Comparison of ENCODE assay signal across 10 mouse cellular contexts in genomic region chr8:128652399-128653109, GRCm38 (mm10). TPM values are rescaled to one million over a fixed set of nuclear protein-coding genes. Genes with fewer than 3 reads are reported as not detected.
DNase-seq lines count a peak whose midpoint lies in the region; ATAC-seq lines count a peak whose summit lies in the region.
"Had no signal": no experiment of that assay in that cellular context is flagged by ENCODE, and none has a peak within 500 bp of the region (broad histone marks: within the 10 kb centered on the region; RNA-seq: fewer than 3 reads in every experiment).

No protein-coding gene starts in this region.

- H3K4me1 ChIP-seq in liver, embryonic 11.5 days (replicated peaks; ENCODE audit: control insufficient read depth, insufficient read depth, low read length): peaks cover 8% of the 10 kb centered on the region

- H3K27ac ChIP-seq in liver, embryonic 11.5 days (ENCODE audit: low read depth, low read length): no peak overlapping the region

- H3K27me3 ChIP-seq in liver, embryonic 11.5 days (replicated peaks; ENCODE audit: control insufficient read depth, insufficient read depth, low read length): no peaks in the 10 kb centered on the region
- H3K27me3 ChIP-seq: liver, embryonic 15.5 days; stomach, embryonic 15.5 days had no signal

- 49% methylated on average over 6 of the region's 6 CpGs for WGBS in liver, embryonic 11.5 days

- H3K4me2 ChIP-seq in liver, embryonic 11.5 days: no peak overlapping the region
- H3K4me2 ChIP-seq: liver, embryonic 15.5 days; stomach, embryonic 15.5 days had no signal

- H3K4me3 ChIP-seq in liver, embryonic 11.5 days (ENCODE audit: low read depth, low read length): no peak overlapping the region
- H3K4me3 ChIP-seq: liver, embryonic 15.5 days; stomach, embryonic 15.5 days had no signal

- no peak overlapping the region for H3K9ac ChIP-seq in liver, embryonic 11.5 days (ENCODE audit: low read depth, low read length)
- H3K9ac ChIP-seq: liver, embryonic 15.5 days; stomach, embryonic 15.5 days had no signal

- no peak for ATAC-seq in liver, embryonic 11.5 days (replicated peaks; ENCODE audit: low FRiP score)

- peak; percentile 19 for DNase-seq in cerebellum, adult 11 months
- no peak for DNase-seq in cerebellum, adult 11-12 months
- DNase-seq in liver: peak; percentile 25
- DNase-seq in liver, embryonic 11.5 days (ENCODE audit: low spot score): no peak
- DNase-seq in c-Kit-positive CD71-negative TER-119-negative erythroid progenitor cells, embryonic 14.5 days (ENCODE audit: low read depth): peak; percentile 51
- DNase-seq in induced T-regulatory cell, adult 2 months (ENCODE audit: low read depth): peak; percentile 59
- peak; percentile 86 for DNase-seq in lung, postnatal 36 days
- DNase-seq in yolk sac, embryonic 10.5 days (ENCODE audit: low spot score): peak; percentile 26

- H3K36me3 ChIP-seq in liver, embryonic 11.5 days (ENCODE audit: control insufficient read depth, insufficient read depth, low read length): no peaks in the 10 kb centered on the region
- H3K36me3 ChIP-seq: liver, embryonic 15.5 days; stomach, embryonic 15.5 days had no signal

- H3K9me3 ChIP-seq in liver, embryonic 11.5 days (ENCODE audit: control insufficient read depth, low read length): no peaks in the 10 kb centered on the region
- H3K9me3 ChIP-seq: liver, embryonic 15.5 days; stomach, embryonic 15.5 days had no signal

RNA-seq across cellular contexts. Expression of gene Itgb1, which starts 32.9 kb away (rescaled TPM):
- 194 and 220 TPM in 2 replicates for polyA plus RNA-seq in liver, embryonic 11.5 days (2014; fragmentation: Nextera tagmentation; extraction: Ambion mirVana)

Comparison
In these comparisons a context has a peak if more than half of its experiments do, and no peak if none do; other contexts are left out.
1. DNase-seq: peak in cerebellum, adult 11 months (single experiment), liver (single experiment), c-Kit-positive CD71-negative TER-119-negative erythroid progenitor cells, embryonic 14.5 days (single experiment), induced T-regulatory cell, adult 2 months (single experiment), lung, postnatal 36 days (single experiment) and yolk sac, embryonic 10.5 days (single experiment); none in cerebellum, adult 11-12 months (single experiment) and liver, embryonic 11.5 days (single experiment).